Mouse (Mus musculus) CD4-positive helper T cell, adult 2 months (primary cell): Measurements from ENCODE around the gene Fpr2.
"Not testable (repeated sequence)": the region's sequence is repeated elsewhere in the genome, so short reads cannot be mapped to it uniquely, and the experiment has no call there.

Experiments used
- DNase-seq: peaks from one replicate; pipeline ENCODE4 v3.0.0-alpha.2; 2012; ENCODE audit warnings: low read depth, missing footprints, low spot score

The Fpr2 gene

GRCm38 (mm10) chr17:17882672-17883071 lies 5.0 kb upstream of the Fpr2 start:
- DNase-seq: no peak

- no peak for DNase-seq
Observed at GRCm38 (mm10) chr17:17883840-17884239, 3.8 kb upstream of the Fpr2 start, which contains the start of gene Fpr1. Gene Fpr1, minus strand, starts transcription at chr17:17883940.

DNA sequence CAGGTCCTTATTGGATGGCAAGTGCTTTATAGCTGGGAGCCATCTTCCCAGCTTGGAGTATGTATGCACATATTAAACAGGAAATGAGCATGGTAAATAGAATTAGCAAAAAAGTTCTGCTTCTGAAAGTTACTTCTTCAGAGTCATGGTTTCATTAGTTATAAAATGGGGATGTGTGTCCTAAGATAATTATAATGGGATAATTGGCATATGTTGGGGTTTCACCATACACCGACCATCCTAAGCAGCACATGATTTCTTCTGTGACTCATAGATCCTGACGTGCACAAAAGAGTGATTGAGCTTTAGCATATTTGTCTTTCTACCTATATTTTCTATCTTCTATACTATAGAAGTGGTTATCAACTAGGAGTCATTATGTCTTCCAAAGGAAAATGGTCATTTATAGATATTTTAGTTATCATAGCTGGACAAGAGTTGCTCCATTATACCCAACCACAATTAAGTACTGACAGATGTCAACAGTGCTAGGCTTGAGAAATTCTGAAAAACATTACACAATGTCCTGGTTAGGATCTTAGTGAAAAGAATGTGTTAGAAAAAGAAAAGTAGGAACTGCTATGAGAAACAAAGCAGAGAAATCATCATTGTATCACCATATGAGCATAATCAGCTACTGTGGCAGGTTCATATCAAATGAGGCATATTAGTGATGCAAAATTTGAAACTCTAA lies 2.3 kb downstream of the Fpr2 start:
- DNase-seq: no peak

DNA sequence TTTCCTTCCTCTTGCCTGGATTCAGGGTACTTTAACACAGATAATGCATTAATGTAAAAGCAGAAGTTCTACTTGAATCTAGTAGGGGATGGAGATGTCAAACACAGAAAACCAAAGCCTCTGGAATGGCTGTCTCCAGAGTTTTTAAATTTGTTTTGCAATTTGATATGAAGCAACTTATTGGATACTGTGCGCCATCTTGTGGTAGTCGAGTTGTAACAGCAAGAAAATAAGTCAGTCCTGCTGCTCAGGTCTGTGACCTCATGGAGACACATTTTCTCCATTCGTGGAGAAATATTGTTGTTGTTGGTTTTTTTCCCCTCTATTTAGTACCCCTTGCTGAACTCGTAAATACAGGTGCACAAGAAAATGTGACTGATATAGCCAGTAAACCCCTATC lies 8.4 kb downstream of the Fpr2 start:
- peak; percentile 60 for DNase-seq

DNA sequence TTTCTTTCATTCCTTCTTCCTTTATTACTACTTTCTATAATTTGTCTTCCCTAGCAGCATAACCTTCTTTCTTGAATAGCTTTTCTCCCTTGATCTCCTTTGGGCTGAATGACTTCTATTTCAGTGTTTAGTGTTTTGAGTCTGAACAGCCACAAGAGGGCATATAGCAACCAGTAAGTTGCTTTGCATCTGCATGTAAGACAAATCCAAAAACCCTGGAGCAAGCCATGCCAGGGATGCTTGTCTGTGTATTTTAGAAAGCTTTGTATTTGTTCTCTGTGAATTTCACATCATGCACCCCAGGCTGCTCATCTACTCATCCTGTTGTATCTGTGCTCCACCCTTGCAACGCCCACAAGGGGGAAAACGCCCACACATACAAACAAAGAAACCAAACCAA lies 11.6 kb downstream of the Fpr2 start:
- peak; percentile 8 for DNase-seq

DNA sequence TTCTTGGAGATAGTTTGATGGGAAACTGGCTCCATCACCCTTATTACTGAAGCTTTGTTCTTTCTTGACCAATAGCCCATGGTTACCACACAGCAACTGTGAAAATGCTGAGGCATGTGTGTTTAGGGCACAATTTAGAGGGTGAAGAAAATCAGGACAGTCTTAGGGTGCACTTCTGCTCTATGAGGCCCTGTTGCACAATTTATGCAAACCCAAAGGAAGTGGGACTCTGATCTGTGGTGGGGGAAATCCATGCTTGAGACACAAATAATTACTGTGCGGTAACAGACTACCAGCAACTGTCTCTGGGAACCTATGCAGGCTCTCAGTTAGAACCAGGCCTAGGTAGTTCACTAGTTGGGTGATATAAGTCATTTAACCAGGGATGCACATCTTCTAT lies 13.1 kb downstream of the Fpr2 start:
- DNase-seq: no peak

DNA sequence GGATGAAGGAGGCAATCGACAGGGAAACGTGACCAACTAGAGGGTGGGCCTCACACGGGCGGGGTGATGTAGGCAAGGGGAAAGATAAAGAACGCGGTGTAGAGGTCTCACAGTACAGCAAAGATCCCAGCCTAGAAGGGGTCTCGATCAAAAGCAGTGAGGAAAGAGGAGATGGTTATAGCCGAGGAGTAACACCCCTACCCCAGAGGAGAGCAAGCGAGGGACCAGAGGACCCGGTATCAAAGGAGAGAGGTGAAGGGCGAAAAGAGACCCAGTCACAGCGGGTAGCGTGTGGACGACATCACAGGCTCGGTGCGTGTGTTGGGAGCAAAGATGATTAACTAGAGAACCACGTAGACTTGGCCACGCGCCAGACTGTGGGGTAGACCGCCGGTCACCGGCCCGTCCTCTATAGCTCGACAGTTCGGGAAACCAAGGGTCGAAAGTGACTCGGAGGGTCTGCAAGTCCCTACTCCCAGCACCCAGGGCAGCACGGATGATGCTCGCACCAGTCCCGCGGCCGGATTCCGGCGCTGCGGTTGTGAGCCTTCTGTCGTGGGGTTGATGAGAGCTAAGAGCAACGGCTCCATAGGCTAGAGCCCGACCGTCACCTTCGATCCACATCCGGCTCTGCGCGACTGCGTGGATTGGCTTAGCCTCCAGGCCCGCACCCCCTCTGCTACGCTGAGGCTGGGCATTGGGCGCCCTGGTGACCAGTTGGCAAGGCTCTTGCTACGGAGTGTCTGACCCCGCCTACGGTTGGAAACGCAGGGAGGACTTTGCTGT lies 22.2 kb downstream of the Fpr2 start:
- peak; percentile 86 for DNase-seq

DNA sequence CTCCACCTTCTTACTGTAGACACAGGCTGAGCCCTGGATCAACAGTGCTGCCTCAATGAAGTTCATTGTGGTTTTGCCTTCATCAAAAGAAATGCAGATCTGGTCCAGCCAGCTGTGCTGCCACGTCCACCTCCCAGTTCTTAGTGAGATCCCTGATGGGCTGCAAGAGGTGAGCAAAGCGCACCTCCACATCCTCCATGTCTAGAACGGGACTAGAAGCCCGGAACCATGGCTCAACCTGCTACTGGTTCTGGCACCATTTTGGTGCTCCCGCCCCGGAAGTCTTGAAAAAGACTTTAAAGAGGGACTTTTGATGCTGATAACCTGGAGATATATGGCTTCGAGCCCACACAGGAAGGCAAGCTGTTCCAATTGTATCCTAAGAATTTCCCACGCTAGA lies 25.0 kb downstream of the Fpr2 start:
- DNase-seq: not testable (repeated sequence)

DNA sequence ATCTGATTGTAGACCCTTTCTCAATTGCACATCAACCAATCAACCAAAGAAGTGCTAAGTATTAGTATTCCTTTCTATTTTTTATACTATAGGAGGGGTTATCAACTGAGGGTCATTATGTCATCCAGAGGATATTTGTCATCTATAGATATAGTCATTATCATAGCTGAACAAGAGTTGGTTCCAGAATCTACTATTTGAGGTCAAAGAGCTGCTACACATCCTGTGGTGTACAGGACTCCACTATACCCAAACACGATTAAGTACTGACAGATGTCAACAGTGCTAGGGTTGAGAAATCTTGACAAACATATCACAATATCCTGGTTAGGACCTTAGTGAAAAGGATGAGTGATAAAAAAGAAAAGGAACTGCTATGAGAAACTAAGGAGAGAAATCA lies 29.8 kb downstream of the Fpr2 start:
- no peak for DNase-seq

DNA sequence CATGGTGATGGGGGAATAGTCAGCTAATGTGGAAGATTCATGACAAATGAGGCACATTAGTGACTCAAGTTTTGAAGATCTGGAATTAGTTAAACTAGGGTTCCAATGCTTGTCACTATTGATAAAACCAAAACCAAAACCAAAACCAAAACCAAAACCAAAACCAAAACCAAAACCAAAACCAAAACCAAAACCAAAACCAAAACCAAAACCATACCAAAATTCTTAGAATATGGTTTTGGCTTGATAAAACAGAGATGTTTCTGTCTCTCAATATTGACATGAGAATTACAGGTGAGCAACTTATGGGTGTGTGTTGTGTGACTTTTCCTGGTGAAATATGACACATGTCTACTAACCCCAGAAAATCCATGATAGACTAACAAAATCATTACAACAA lies 30.2 kb downstream of the Fpr2 start:
- DNase-seq: no peak
